Mouse (Mus musculus) limb, embryonic 15.5 days (tissue): Measurements from ENCODE around the gene Neurl1a. TPM values are rescaled to one million over a fixed set of nuclear protein-coding genes. Genes with fewer than 3 reads are reported as not detected.

ENCODE experiments used
- ATAC-seq: fragments of 200-750 bp; cut with Nextera tagmentation; 2 replicates; pipeline ENCODE4 v1.8.0; 2017; ENCODE audit warnings: low read depth, moderate TSS enrichment; ENCODE audit not compliant: insufficient number of reproducible peaks, low FRiP score, low TSS enrichment
- H3K27ac ChIP-seq: fragments of 300-500 bp; sonication (generic); 2 replicates; pipeline ENCODE4 v1.5.1; 2015; ENCODE audit warnings: moderate library complexity, mild to moderate bottlenecking, inconsistent platforms
- H3K27me3 ChIP-seq: fragments of 300-500 bp; sonication (generic); 2 replicates; pipeline ENCODE4 v1.6.1; 2015; ENCODE audit warnings: inconsistent platforms
- H3K36me3 ChIP-seq: fragments of 300-500 bp; sonication (generic); 2 replicates; pipeline ENCODE4 v1.6.1; 2015; ENCODE audit warnings: inconsistent platforms
- H3K4me1 ChIP-seq: fragments of 300-500 bp; sonication (generic); 2 replicates; pipeline ENCODE4 v1.6.1; 2015; ENCODE audit warnings: inconsistent platforms
- H3K4me2 ChIP-seq: fragments of 300-500 bp; sonication (generic); 2 replicates; pipeline ENCODE4 v1.6.1; 2015; ENCODE audit warnings: mild to moderate bottlenecking, inconsistent platforms
- H3K4me3 ChIP-seq: fragments of 300-500 bp; sonication (generic); 2 replicates; pipeline ENCODE4 v1.5.1; 2015; ENCODE audit warnings: mild to moderate bottlenecking, inconsistent platforms
- H3K9ac ChIP-seq: fragments of 300-500 bp; sonication (generic); 2 replicates; pipeline ENCODE4 v1.6.1; 2015; ENCODE audit warnings: inconsistent platforms
- H3K9me3 ChIP-seq: fragments of 300-500 bp; sonication (generic); 2 replicates; pipeline ENCODE4 v1.6.1; 2016; ENCODE audit warnings: inconsistent platforms
- WGBS: fragments of 180-500 bp; shearing (Covaris S2); methylation state at CpG from one replicate; pipeline ENCODE4 v1.1.7; 2015; 5-methylcytosine and 5-hydroxymethylcytosine counted together
- polyA plus RNA-seq: library from polyadenylated mRNA; unstranded; fragments of >200 nt; fragmentation: Nextera tagmentation; extraction: Ambion mirVana; gene quantifications from 2 replicates; pipeline ENCODE4 v1.2.1, GENCODE M21; 2015

Gene Neurl1a
- polyA plus RNA-seq, 1 experiment from 2014 or later: 6.2 TPM

DNA sequence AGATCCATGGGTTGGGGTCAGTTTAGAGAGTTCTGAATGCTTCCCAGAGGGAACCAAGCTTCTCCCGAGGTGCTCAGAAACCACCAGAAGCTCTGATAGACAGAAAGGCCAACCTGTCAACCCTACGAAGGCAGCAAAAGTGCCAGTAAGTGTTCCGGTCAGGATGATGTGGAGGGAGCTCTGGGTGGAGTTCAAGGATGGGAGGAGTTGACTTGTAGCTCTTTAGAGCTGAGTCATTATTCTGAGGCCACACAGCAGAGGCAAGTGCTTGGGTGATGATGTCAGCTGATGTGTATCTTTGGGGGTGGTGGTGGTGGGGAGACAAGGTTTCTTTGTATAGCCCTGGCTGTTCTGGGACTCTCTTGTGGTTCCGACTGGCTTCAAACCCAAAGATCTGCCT, 41.0 kb downstream of the Neurl1a start:
- Histone ChIP-seq H3K9me3 (no peaks in the 10 kb centered on the region), H3K9ac (no peak overlapping the region), H3K4me1 (peaks cover 9% of the 10 kb centered on the region; the same call in 1 of the 2 replicates), H3K36me3 (no peaks in the 10 kb centered on the region), H3K27ac (no peak overlapping the region), H3K27me3 (no peaks in the 10 kb centered on the region), H3K4me3 (no peak overlapping the region), H3K4me2 (no peak overlapping the region)
- 77% methylated on average over 4 of the region's 4 CpGs for WGBS
- ATAC-seq: no peak

DNA sequence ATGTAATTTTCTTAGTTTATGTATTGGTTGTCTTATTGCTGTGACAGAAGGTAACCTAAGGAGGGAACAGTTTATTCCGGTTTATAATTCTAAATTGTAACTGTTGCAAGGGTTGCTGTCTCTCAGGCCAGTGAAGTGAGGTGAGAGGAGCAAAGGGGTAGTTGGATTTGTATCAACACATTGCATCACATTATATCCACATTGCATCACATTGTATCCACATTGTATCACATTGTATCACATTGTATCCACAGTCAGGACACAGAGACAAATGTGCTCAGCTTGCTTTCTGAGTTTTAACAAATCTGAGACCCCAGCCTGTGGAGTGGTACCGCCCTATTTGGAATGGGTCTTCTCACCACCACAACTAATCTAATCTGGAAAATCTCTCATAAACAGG, 41.6 kb downstream of the Neurl1a start:
- H3K4me3 ChIP-seq: no peak overlapping the region
- no peaks in the 10 kb centered on the region for H3K36me3 ChIP-seq
- H3K27ac ChIP-seq: no peak overlapping the region
- H3K9ac ChIP-seq: no peak overlapping the region
- H3K4me1 ChIP-seq: peaks cover 9% of the 10 kb centered on the region; the same call in 1 of the 2 replicates
- 88% methylated on average over 2 of the region's 2 CpGs for WGBS
- no peaks in the 10 kb centered on the region for H3K9me3 ChIP-seq
- ATAC-seq: no peak
- H3K27me3 ChIP-seq: no peaks in the 10 kb centered on the region
- no peak overlapping the region for H3K4me2 ChIP-seq

GRCm38 (mm10) chr19:47221006-47221405, 42.4 kb downstream of the Neurl1a start:
- Histone ChIP-seq H3K27ac (no peak overlapping the region), H3K9ac (no peak overlapping the region), H3K27me3 (no peaks in the 10 kb centered on the region), H3K9me3 (no peaks in the 10 kb centered on the region), H3K36me3 (no peaks in the 10 kb centered on the region), H3K4me2 (no peak overlapping the region), H3K4me1 (peaks cover 9% of the 10 kb centered on the region; the same call in 1 of the 2 replicates), H3K4me3 (no peak overlapping the region)
- no peak for ATAC-seq
- WGBS: 80% methylated on average over 4 of the region's 4 CpGs

GRCm38 (mm10) chr19:47221500-47222153, 43.0 kb downstream of the Neurl1a start:
- Histone ChIP-seq H3K9me3 (no peaks in the 10 kb centered on the region), H3K27ac (no peak overlapping the region), H3K9ac (no peak overlapping the region), H3K4me3 (no peak overlapping the region), H3K4me1 (peaks cover 7% of the 10 kb centered on the region; the same call in 1 of the 2 replicates), H3K4me2 (no peak overlapping the region), H3K27me3 (no peaks in the 10 kb centered on the region), H3K36me3 (no peaks in the 10 kb centered on the region)
- no peak for ATAC-seq
- 62% methylated on average over 7 of the region's 7 CpGs for WGBS

GRCm38 (mm10) chr19:47222154-47222840, 43.7 kb downstream of the Neurl1a start:
- Histone ChIP-seq H3K4me3 (no peak overlapping the region), H3K4me1 (peaks cover 5% of the 10 kb centered on the region; the same call in 1 of the 2 replicates), H3K9me3 (no peaks in the 10 kb centered on the region), H3K9ac (no peak overlapping the region), H3K4me2 (no peak overlapping the region), H3K27ac (no peak overlapping the region), H3K36me3 (no peaks in the 10 kb centered on the region), H3K27me3 (no peaks in the 10 kb centered on the region)
- 81% methylated on average over 8 of the region's 8 CpGs for WGBS
- peak; percentile 49 for ATAC-seq

DNA sequence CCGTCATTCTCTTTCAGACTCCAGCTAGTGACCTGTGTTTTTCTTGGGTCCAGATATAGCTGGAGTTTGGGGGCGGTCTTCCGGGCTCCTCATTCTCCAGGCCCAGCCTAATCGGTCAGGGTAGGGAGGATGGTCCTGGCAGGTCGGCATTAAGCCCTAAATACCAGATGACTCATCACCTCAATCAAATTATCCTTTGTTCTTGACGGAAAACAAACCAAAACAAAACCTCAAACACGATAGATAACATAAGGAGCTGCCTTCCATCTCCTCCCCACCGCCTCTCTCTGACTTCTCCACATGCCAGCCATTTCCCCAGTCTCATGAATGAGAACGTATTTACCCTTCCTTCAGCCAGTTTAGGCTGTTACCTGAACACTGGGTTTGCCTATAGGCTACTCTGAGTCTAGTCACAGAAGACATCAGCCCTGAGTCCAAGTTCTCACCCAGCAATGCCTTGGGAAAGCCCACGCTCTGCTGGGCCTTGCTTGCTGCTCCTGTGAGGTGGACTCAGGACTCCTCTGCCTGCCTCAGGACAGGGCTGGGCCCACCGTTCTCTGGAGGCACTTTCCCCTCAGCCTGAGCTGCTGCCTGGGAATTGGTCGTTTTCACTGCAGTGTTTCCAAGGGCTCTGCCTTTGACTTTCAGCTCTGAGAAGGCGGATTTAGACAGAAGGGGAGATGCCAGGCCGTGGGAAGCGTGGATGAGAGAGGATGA, 44.4 kb downstream of the Neurl1a start:
- peaks cover 5% of the 10 kb centered on the region; the same call in 1 of the 2 replicates for H3K4me1 ChIP-seq
- 53% methylated on average over 15 of the region's 15 CpGs for WGBS
- ATAC-seq: no peak
- no peak overlapping the region for H3K4me2 ChIP-seq
- no peaks in the 10 kb centered on the region for H3K9me3 ChIP-seq
- no peaks in the 10 kb centered on the region for H3K27me3 ChIP-seq
- no peaks in the 10 kb centered on the region for H3K36me3 ChIP-seq
- no peak overlapping the region for H3K9ac ChIP-seq
- no peak overlapping the region for H3K4me3 ChIP-seq
- H3K27ac ChIP-seq: no peak overlapping the region

DNA sequence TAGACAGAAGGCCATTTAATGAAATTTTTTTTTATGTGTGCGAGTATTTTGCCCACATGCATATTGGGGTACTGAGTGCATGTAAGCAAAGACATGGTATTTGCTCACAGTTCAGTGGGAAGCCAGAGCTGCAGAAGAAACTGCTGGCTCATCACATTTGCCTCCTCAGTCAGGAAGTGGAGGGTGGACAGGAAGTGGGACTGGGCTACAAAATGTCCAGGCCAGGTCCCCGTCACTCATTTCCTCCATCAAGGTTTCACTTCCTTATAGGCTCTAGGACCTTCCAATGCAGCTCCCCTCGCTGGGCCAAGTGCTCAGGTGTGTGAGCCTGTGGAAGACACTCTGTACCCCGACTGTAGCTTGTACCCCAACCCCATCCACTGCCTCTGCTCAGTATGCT, 46.1 kb downstream of the Neurl1a start:
- no peak overlapping the region for H3K4me3 ChIP-seq
- WGBS: 74% methylated on average over 4 of the region's 4 CpGs
- no peak overlapping the region for H3K9ac ChIP-seq
- no peak overlapping the region for H3K27ac ChIP-seq
- H3K27me3 ChIP-seq: no peaks in the 10 kb centered on the region
- no peak for ATAC-seq
- H3K9me3 ChIP-seq: no peaks in the 10 kb centered on the region
- peaks cover 14% of the 10 kb centered on the region for H3K4me1 ChIP-seq
- no peaks in the 10 kb centered on the region for H3K36me3 ChIP-seq
- H3K4me2 ChIP-seq: no peak overlapping the region

- no peak for ATAC-seq
Measured at GRCm38 (mm10) chr19:47225791-47226190, 47.2 kb downstream of the Neurl1a start.

GRCm38 (mm10) chr19:47228725-47229252, 50.2 kb downstream of the Neurl1a start:
- H3K9ac ChIP-seq: no peak overlapping the region
- peak; percentile 46; the same call in 1 of the 2 replicates for ATAC-seq
- WGBS: 11% methylated on average over 17 of the region's 17 CpGs
- H3K36me3 ChIP-seq: no peaks in the 10 kb centered on the region
- peak overlapping the region; percentile 44 for H3K4me2 ChIP-seq
- no peaks in the 10 kb centered on the region for H3K9me3 ChIP-seq
- H3K27ac ChIP-seq: no peak overlapping the region
- H3K4me3 ChIP-seq: peak overlapping the region; percentile 16
- no peaks in the 10 kb centered on the region for H3K27me3 ChIP-seq
- peaks cover 9% of the 10 kb centered on the region for H3K4me1 ChIP-seq

More at GRCm38 (mm10) chr19:47225791-47226190, 47.2 kb downstream of the Neurl1a start:
- no peak overlapping the region for H3K27ac ChIP-seq
- no peaks in the 10 kb centered on the region for H3K27me3 ChIP-seq
- no peaks in the 10 kb centered on the region for H3K36me3 ChIP-seq
- WGBS: 85% methylated on average over 5 of the region's 5 CpGs
- H3K4me1 ChIP-seq: peaks cover 14% of the 10 kb centered on the region
- H3K9ac ChIP-seq: no peak overlapping the region
- no peak overlapping the region for H3K4me3 ChIP-seq
- H3K9me3 ChIP-seq: no peaks in the 10 kb centered on the region
- H3K4me2 ChIP-seq: no peak overlapping the region

- Histone ChIP-seq H3K27ac (no peak overlapping the region), H3K4me3 (no peak overlapping the region; the same call in 1 of the 2 replicates), H3K27me3 (no peaks in the 10 kb centered on the region), H3K9me3 (no peaks in the 10 kb centered on the region), H3K4me1 (peaks cover 9% of the 10 kb centered on the region), H3K9ac (no peak overlapping the region), H3K36me3 (no peaks in the 10 kb centered on the region), H3K4me2 (no peak overlapping the region)
- 80% methylated on average over 5 of the region's 5 CpGs for WGBS
- no peak for ATAC-seq
Measured at GRCm38 (mm10) chr19:47229461-47229860, 50.8 kb downstream of the Neurl1a start.

DNA sequence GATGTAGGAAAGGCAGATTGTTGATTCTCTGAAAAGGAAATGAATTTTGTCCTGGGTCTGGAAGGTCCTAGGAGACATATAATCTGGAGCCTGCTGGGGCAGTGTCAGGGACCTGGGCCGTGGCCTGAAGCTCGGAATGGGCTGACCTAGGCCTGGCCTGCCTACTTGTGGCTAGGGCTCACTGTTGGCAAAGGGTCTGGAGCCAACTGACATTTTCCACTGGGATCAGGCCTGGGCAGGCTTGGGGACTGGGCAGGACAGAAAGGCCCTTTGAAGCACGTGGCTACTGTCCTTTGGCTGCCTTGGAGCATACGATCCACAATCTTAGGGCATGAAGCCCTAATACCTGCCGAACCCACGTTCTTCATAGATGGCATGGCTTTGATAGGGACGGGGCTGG, 51.5 kb downstream of the Neurl1a start:
- H3K36me3 ChIP-seq: no peaks in the 10 kb centered on the region
- no peaks in the 10 kb centered on the region for H3K9me3 ChIP-seq
- peaks cover 9% of the 10 kb centered on the region for H3K4me1 ChIP-seq
- WGBS: 88% methylated on average over 7 of the region's 7 CpGs
- no peak for ATAC-seq
- H3K4me2 ChIP-seq: no peak overlapping the region
- H3K4me3 ChIP-seq: no peak overlapping the region
- no peak overlapping the region for H3K9ac ChIP-seq
- no peaks in the 10 kb centered on the region for H3K27me3 ChIP-seq
- H3K27ac ChIP-seq: no peak overlapping the region

GRCm38 (mm10) chr19:47230682-47231081, 52.1 kb downstream of the Neurl1a start:
- H3K27ac ChIP-seq: no peak overlapping the region
- no peaks in the 10 kb centered on the region for H3K27me3 ChIP-seq
- H3K4me3 ChIP-seq: no peak overlapping the region
- no peaks in the 10 kb centered on the region for H3K9me3 ChIP-seq
- no peaks in the 10 kb centered on the region for H3K36me3 ChIP-seq
- no peak overlapping the region for H3K9ac ChIP-seq
- WGBS: 84% methylated on average over 8 of the region's 8 CpGs
- 0 out of 2 replicates have a peak, but pooled peaks have one; percentile 8 for ATAC-seq
- no peak overlapping the region for H3K4me2 ChIP-seq
- peaks cover 9% of the 10 kb centered on the region for H3K4me1 ChIP-seq
